Mouse (Mus musculus) erythroblast, embryonic 14.5 days (primary cell): ENCODE results near the gene Rps10. TPM values are rescaled to one million over a fixed set of nuclear protein-coding genes. Genes with fewer than 3 reads are reported as not detected.
"Not testable (repeated sequence)": the region's sequence is repeated elsewhere in the genome, so short reads cannot be mapped to it uniquely, and the experiment has no call there.

Experiments used
- H3K27me3 ChIP-seq: 2 replicates; pipeline ENCODE4 v1.6.1; 2012; ENCODE audit warnings: inconsistent platforms; ENCODE audit not compliant: control insufficient read depth
- H3K36me3 ChIP-seq: 2 replicates; pipeline ENCODE4 v1.6.1; 2012; ENCODE audit warnings: mild to moderate bottlenecking, inconsistent platforms; ENCODE audit not compliant: control insufficient read depth
- H3K4me1 ChIP-seq: 2 replicates; pipeline ENCODE4 v1.6.1; 2012; ENCODE audit warnings: inconsistent platforms; ENCODE audit not compliant: control insufficient read depth
- H3K4me3 ChIP-seq: replicated peaks from 2 replicates; pipeline ENCODE3; 2012; ENCODE audit warnings: moderate library complexity, mild to moderate bottlenecking, inconsistent platforms
- H3K9me3 ChIP-seq: 2 replicates; pipeline ENCODE4 v1.6.1; 2012; ENCODE audit warnings: low read length, inconsistent platforms, mixed read lengths; ENCODE audit not compliant: control insufficient read depth
- GATA1 ChIP-seq: IDR thresholded peaks from 2 replicates; pipeline ENCODE4 v1.6.1; 2012; ENCODE audit warnings: low read length, inconsistent platforms, mixed read lengths
- TAL1 ChIP-seq: IDR thresholded peaks from 3 replicates; pipeline ENCODE4 v1.6.1; 2012; ENCODE audit warnings: low read length, inconsistent platforms, mixed read lengths
- polyA plus RNA-seq: library from polyadenylated mRNA; stranded (reverse); fragments of >175 nt; gene quantifications from 2 replicates; pipeline ENCODE4 v1.2.3, GENCODE M21; 2012

Gene Rps10
- polyA plus RNA-seq, 1 experiment = 292 TPM

- no peaks in the 10 kb centered on the region for H3K36me3 ChIP-seq
- peaks cover 7% of the 10 kb centered on the region; the same call in 1 of the 2 replicates for H3K9me3 ChIP-seq
- no peak for TF ChIP-seq TAL1
- TF ChIP-seq GATA1 = no peak
- no peak overlapping the region for H3K4me3 ChIP-seq
- H3K27me3 ChIP-seq = peaks cover 41% of the 10 kb centered on the region
- H3K4me1 ChIP-seq = peaks cover 13% of the 10 kb centered on the region
These were observed 13.7 kb upstream of the Rps10 start for GRCm38 (mm10) chr17:27650160-27650559.

- Histone ChIP-seq H3K4me1 (peaks cover 3% of the 10 kb centered on the region), H3K36me3 (no peaks in the 10 kb centered on the region), H3K27me3 (peaks cover 18% of the 10 kb centered on the region), H3K9me3 (peaks cover 5% of the 10 kb centered on the region; the same call in 1 of the 2 replicates), H3K4me3 (no peak overlapping the region)
- TF ChIP-seq GATA1 (no peak), TAL1 (no peak)
These were observed 9.3 kb upstream of the Rps10 start for GRCm38 (mm10) chr17:27645807-27646206.

- Histone ChIP-seq H3K36me3 (no peaks in the 10 kb centered on the region), H3K27me3 (peaks cover 13% of the 10 kb centered on the region), H3K4me1 (no peaks in the 10 kb centered on the region), H3K9me3 (peaks cover 5% of the 10 kb centered on the region; the same call in 1 of the 2 replicates), H3K4me3 (no peak overlapping the region)
- no peak for TF ChIP-seq TAL1
- TF ChIP-seq GATA1 = no peak
These were observed 8.1 kb upstream of the Rps10 start for GRCm38 (mm10) chr17:27644572-27644971.

- H3K9me3 ChIP-seq = peaks cover 5% of the 10 kb centered on the region; the same call in 1 of the 2 replicates
- TF ChIP-seq GATA1 (no peak), TAL1 (no peak)
- no peaks in the 10 kb centered on the region for H3K36me3 ChIP-seq
- H3K27me3 ChIP-seq = peaks cover 10% of the 10 kb centered on the region
- peaks cover 3% of the 10 kb centered on the region; the same call in 1 of the 2 replicates for H3K4me1 ChIP-seq
- H3K4me3 ChIP-seq = no peak overlapping the region
These were observed 7.3 kb upstream of the Rps10 start for GRCm38 (mm10) chr17:27643756-27644155.

GRCm38 (mm10) chr17:27643101-27643500 lies 6.6 kb upstream of the Rps10 start:
- Histone ChIP-seq H3K36me3 (no peaks in the 10 kb centered on the region), H3K9me3 (peaks cover 5% of the 10 kb centered on the region; the same call in 1 of the 2 replicates), H3K27me3 (peaks cover 10% of the 10 kb centered on the region), H3K4me1 (peaks cover 3% of the 10 kb centered on the region; the same call in 1 of the 2 replicates), H3K4me3 (no peak overlapping the region)
- no peak for TF ChIP-seq TAL1
- TF ChIP-seq GATA1 = no peak

- H3K27me3 ChIP-seq = peaks cover 10% of the 10 kb centered on the region
- peaks cover 3% of the 10 kb centered on the region; the same call in 1 of the 2 replicates for H3K4me1 ChIP-seq
- no peaks in the 10 kb centered on the region for H3K36me3 ChIP-seq
- no peak overlapping the region for H3K4me3 ChIP-seq
- H3K9me3 ChIP-seq = peaks cover 2% of the 10 kb centered on the region; the same call in 1 of the 2 replicates
- TF ChIP-seq TAL1 (no peak), GATA1 (no peak)
These were observed 6.1 kb upstream of the Rps10 start for GRCm38 (mm10) chr17:27642491-27643062.

- not testable (repeated sequence) for H3K4me3 ChIP-seq, H3K27me3 ChIP-seq, H3K36me3 ChIP-seq, H3K9me3 ChIP-seq
- H3K4me1 ChIP-seq = peaks cover 21% of the 10 kb centered on the region
These were observed 3.4 kb upstream of the Rps10 start for GRCm38 (mm10) chr17:27639851-27640250.

GRCm38 (mm10) chr17:27638921-27639332 lies 2.5 kb upstream of the Rps10 start:
- Histone ChIP-seq H3K36me3 (peaks cover 6% of the 10 kb centered on the region), H3K4me3 (no peak overlapping the region), H3K27me3 (peaks cover 8% of the 10 kb centered on the region), H3K4me1 (peaks cover 30% of the 10 kb centered on the region), H3K9me3 (no peaks in the 10 kb centered on the region)
- TF ChIP-seq GATA1 (no peak), TAL1 (no peak)

- H3K36me3 ChIP-seq = peaks cover 22% of the 10 kb centered on the region
- no peaks in the 10 kb centered on the region for H3K9me3 ChIP-seq
- peaks cover 46% of the 10 kb centered on the region for H3K4me1 ChIP-seq
- TF ChIP-seq TAL1 (no peak), GATA1 (no peak)
- peaks cover under 1% of the 10 kb centered on the region; the same call in 1 of the 2 replicates for H3K27me3 ChIP-seq
- no peak overlapping the region for H3K4me3 ChIP-seq
These were observed 864 bp upstream of the Rps10 start for GRCm38 (mm10) chr17:27637333-27637732.

- H3K4me1 ChIP-seq = peaks cover 61% of the 10 kb centered on the region
These were observed 930 bp downstream of the Rps10 start for GRCm38 (mm10) chr17:27635575-27635903.

More at GRCm38 (mm10) chr17:27635575-27635903, 930 bp downstream of the Rps10 start:
- Histone ChIP-seq H3K4me3 (peak overlapping the region; percentile 97), H3K36me3 (peaks cover 40% of the 10 kb centered on the region)
- H3K9me3 ChIP-seq, H3K27me3 ChIP-seq: not testable (repeated sequence)
